Mouse (Mus musculus): ENCODE measurements around the gene Catsper1. TPM values are rescaled to one million over a fixed set of nuclear protein-coding genes. Genes with fewer than 3 reads are reported as not detected.
A peak's percentile ranks its signal among the peaks of the same experiment; 100 is the strongest.

The Catsper1 gene
- polyA plus RNA-seq, 1 experiment from 2014 or later, result not detected

DNA sequence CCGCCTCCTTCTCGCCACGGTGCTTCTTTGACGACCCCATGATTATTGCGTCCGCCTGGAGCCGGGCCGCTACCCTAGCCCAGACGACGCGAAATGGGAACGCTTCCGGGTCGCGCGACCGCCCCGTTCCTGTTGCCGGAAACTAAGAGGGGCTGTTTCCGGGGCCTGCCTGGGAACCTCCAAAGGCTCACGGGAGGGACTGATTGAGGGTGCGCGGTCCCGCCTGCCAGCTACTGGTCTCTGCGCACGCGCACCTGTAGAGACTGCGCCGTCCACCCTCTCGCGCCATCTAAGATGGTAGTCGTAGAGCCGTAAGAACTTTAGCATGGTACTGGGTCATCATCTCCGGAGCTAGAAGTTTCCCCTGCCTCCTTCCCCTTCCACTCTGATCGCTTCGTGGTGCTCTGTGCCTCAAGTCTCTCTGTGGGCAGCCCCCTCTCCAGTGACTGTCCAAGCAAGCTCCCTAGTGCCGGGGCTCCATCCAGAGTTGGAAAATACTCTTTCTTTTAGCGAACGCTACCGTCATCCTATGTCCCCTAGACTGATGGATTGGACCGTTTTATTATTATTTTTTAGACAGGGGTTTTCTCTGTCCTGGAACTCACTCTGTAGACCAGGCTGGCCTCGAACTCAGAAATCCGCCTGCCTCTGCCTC, 53.2 kb downstream of the Catsper1 start, which contains the start of gene Sart1:
Sart1 (minus strand) TSS at position 116 of the 655 bp plus-strand sequence.
- Histone ChIP-seq H3K4me1 (ENCODE audit: insufficient read depth) (peaks cover 36% of the 10 kb centered on the region), H3K4me3 (ENCODE audit: low read depth, low read length) (peak within 1 kb of the TSS; percentile 85), H3K27ac (ENCODE audit: low read depth) (peak within 1 kb of the TSS; percentile 87), H3K27me3 (ENCODE audit: insufficient read depth, low read length) (no peaks in the 10 kb centered on the region), H3K36me3 (replicated peaks; ENCODE audit: insufficient read depth, low read length) (peaks cover 21% of the 10 kb centered on the region), H3K9me3 (ENCODE audit: low read length) (no peaks in the 10 kb centered on the region), H3K4me2 (ENCODE audit: low read depth, low read length) (peak within 1 kb of the TSS; percentile 77), H3K9ac (replicated peaks) (peak within 1 kb of the TSS; percentile 90)
- WGBS (ENCODE audit: insufficient replicate concordance), result under 1% methylated on average over 43 of the region's 43 CpGs
- TF ChIP-seq CTCF (IDR thresholded peaks at IDR 0.05; ENCODE audit: low read depth), result no peak
- peak; percentile 59; the same call in 1 of the 2 replicates for TF ChIP-seq EP300 (IDR thresholded peaks at IDR 0.05; ENCODE audit: low read depth)
- peak; percentile 94 for ATAC-seq
- DNase-seq, result peak; percentile 95

DNA sequence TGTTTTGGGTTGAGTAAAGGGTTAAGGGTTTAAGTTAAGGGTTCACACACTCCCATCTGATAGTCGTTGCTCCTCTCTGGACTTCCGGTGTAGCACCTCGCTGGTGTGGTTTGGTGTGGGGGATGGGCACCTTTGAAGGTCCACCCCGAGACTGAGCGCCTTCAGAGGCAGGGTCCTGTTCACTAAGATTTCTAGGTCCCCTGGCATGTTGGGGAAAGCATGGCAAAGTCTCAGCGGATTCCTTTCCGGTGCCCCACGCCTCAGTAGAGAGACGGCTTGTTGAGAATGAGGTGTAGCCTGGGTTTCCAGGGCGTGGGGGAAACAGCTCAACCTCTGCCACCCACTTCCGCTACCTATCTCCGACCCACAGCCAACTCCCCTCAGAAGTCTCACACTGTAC, 54.1 kb downstream of the Catsper1 start:
- Histone ChIP-seq H3K27me3 (ENCODE audit: insufficient read depth, low read length) (no peaks in the 10 kb centered on the region), H3K4me3 (ENCODE audit: low read depth, low read length) (peak overlapping the region; percentile 85), H3K36me3 (replicated peaks; ENCODE audit: insufficient read depth, low read length) (peaks cover 12% of the 10 kb centered on the region), H3K4me1 (ENCODE audit: insufficient read depth) (peaks cover 36% of the 10 kb centered on the region), H3K4me2 (ENCODE audit: low read depth, low read length) (peak overlapping the region; percentile 77), H3K9ac (replicated peaks) (peak overlapping the region; percentile 90), H3K9me3 (ENCODE audit: low read length) (no peaks in the 10 kb centered on the region), H3K27ac (ENCODE audit: low read depth) (peak overlapping the region; percentile 87)
- DNase-seq, result peak; percentile 70
- peak; percentile 53 for ATAC-seq
- WGBS (ENCODE audit: insufficient replicate concordance), result 1% methylated on average over 12 of the region's 12 CpGs
- TF ChIP-seq CTCF (IDR thresholded peaks at IDR 0.05; ENCODE audit: low read depth) (no peak), EP300 (IDR thresholded peaks at IDR 0.05; ENCODE audit: low read depth) (no peak)

DNA sequence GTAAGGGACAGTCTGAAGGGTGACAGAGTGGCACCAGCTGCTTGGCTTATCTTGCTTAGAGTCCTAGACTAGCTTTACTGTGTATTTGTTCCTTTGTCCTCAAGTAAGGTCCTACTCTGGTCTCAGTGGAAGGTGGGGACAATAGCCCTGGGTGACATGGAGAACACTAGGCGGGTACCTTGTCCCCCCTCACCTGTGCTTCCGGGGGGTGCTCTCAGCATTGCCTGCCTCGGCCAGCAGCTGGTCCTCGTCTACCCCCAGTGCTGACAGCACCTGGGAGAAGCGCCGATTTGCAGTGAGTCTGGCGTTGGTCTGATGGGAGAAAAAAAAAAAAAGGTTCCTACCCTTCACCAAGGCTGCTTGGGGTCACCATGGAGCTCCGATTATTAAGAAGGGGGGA, 54.9 kb downstream of the Catsper1 start:
- H3K9me3 ChIP-seq (ENCODE audit: low read length), result no peaks in the 10 kb centered on the region
- H3K27me3 ChIP-seq (ENCODE audit: insufficient read depth, low read length), result no peaks in the 10 kb centered on the region
- H3K36me3 ChIP-seq (replicated peaks; ENCODE audit: insufficient read depth, low read length), result peaks cover 5% of the 10 kb centered on the region
- peak overlapping the region; percentile 87 for H3K27ac ChIP-seq (ENCODE audit: low read depth)
- WGBS (ENCODE audit: insufficient replicate concordance), result 63% methylated on average over 8 of the region's 8 CpGs
- H3K4me1 ChIP-seq (ENCODE audit: insufficient read depth), result peaks cover 36% of the 10 kb centered on the region
- DNase-seq (peak; percentile 12), ATAC-seq (no peak)
- TF ChIP-seq EP300 (IDR thresholded peaks at IDR 0.05; ENCODE audit: low read depth) (no peak), CTCF (IDR thresholded peaks at IDR 0.05; ENCODE audit: low read depth) (no peak)
- peak overlapping the region; percentile 77 for H3K4me2 ChIP-seq (ENCODE audit: low read depth, low read length)
- H3K9ac ChIP-seq (replicated peaks), result peak overlapping the region; percentile 90
- H3K4me3 ChIP-seq (ENCODE audit: low read depth, low read length), result peak overlapping the region; percentile 85

DNA sequence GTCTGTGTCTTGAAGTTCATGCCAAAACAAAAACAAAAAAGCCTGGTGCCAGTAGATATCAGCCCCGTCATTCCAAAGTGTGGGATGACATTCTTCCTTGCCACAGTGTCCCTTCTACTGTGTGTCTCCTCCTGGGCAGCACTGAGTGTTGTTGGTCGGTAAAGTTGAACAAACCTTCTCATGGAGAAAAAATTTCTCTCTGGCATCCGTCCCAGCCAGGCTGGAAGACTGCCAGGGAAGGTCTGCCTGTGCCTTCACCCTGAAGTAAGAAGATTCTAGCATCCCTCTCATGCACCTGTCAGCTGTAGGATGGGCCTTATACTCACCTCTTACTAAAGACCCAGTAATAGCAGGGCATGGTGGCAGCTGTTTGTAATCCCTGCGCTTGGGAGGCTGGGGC, 57.4 kb downstream of the Catsper1 start:
- DNase-seq (peak; percentile 66), ATAC-seq (no peak)
- H3K9ac ChIP-seq (replicated peaks), result no peak overlapping the region
- no peaks in the 10 kb centered on the region for H3K27me3 ChIP-seq (ENCODE audit: insufficient read depth, low read length)
- no peak for TF ChIP-seq CTCF (IDR thresholded peaks at IDR 0.05; ENCODE audit: low read depth)
- no peak for TF ChIP-seq EP300 (IDR thresholded peaks at IDR 0.05; ENCODE audit: low read depth)
- H3K27ac ChIP-seq (ENCODE audit: low read depth), result peak overlapping the region; percentile 29
- 60% methylated on average over 4 of the region's 4 CpGs for WGBS (ENCODE audit: insufficient replicate concordance)
- no peak overlapping the region for H3K4me3 ChIP-seq (ENCODE audit: low read depth, low read length)
- no peak overlapping the region for H3K4me2 ChIP-seq (ENCODE audit: low read depth, low read length)
- H3K4me1 ChIP-seq (ENCODE audit: insufficient read depth), result peaks cover 21% of the 10 kb centered on the region
- H3K9me3 ChIP-seq (ENCODE audit: low read length), result no peaks in the 10 kb centered on the region
- no peaks in the 10 kb centered on the region for H3K36me3 ChIP-seq (replicated peaks; ENCODE audit: insufficient read depth, low read length)

Other genes starting within 250 kb of the Catsper1 start
- gene Yif1a, start 247.2 kb upstream of the Catsper1 start, polyA plus RNA-seq (2015; fragmentation: Nextera tagmentation; extraction: Ambion mirVana), result 84.0 and 87.5 TPM in 2 replicates
- 0.15 and 0.18 TPM in 2 replicates for gene Cnih2, start 237.2 kb upstream of the Catsper1 start, polyA plus RNA-seq (2015; fragmentation: Nextera tagmentation; extraction: Ambion mirVana)
- 86.0 and 90.6 TPM in 2 replicates for gene Rab1b, start 228.7 kb upstream of the Catsper1 start, polyA plus RNA-seq (2015; fragmentation: Nextera tagmentation; extraction: Ambion mirVana)
- gene Klc2, start 217.2 kb upstream of the Catsper1 start, polyA plus RNA-seq (2015; fragmentation: Nextera tagmentation; extraction: Ambion mirVana), result 1.3 and 1.5 TPM in 2 replicates
- gene Pacs1, start 62.6 kb upstream of the Catsper1 start, polyA plus RNA-seq (2015; fragmentation: Nextera tagmentation; extraction: Ambion mirVana), result 2.6 and 3.3 TPM in 2 replicates
- 80.7 and 93.7 TPM in 2 replicates for gene Sf3b2, start 40.3 kb upstream of the Catsper1 start, polyA plus RNA-seq (2015; fragmentation: Nextera tagmentation; extraction: Ambion mirVana)
- not detected in 2 replicates for gene Gal3st3, start 37.4 kb upstream of the Catsper1 start, polyA plus RNA-seq (2015; fragmentation: Nextera tagmentation; extraction: Ambion mirVana)
- gene Cst6, start 13.8 kb downstream of the Catsper1 start, polyA plus RNA-seq (2015; fragmentation: Nextera tagmentation; extraction: Ambion mirVana), result not detected in 2 replicates
- gene Eif1ad, start 31.0 kb downstream of the Catsper1 start, polyA plus RNA-seq (2015; fragmentation: Nextera tagmentation; extraction: Ambion mirVana), result 19.3 and 25.0 TPM in 2 replicates
- gene Banf1, start 31.4 kb downstream of the Catsper1 start, polyA plus RNA-seq (2015; fragmentation: Nextera tagmentation; extraction: Ambion mirVana), result 158 and 164 TPM in 2 replicates
- gene Sart1, start 53.0 kb downstream of the Catsper1 start, polyA plus RNA-seq (2015; fragmentation: Nextera tagmentation; extraction: Ambion mirVana), result 20.8 and 24.0 TPM in 2 replicates
- gene Tsga10ip, start 66.8 kb downstream of the Catsper1 start, polyA plus RNA-seq (2015; fragmentation: Nextera tagmentation; extraction: Ambion mirVana), result 0.14 TPM in 1 of 2 replicates, not detected in the other
- 71.5 and 74.2 TPM in 2 replicates for gene Drap1, start 89.2 kb downstream of the Catsper1 start, polyA plus RNA-seq (2015; fragmentation: Nextera tagmentation; extraction: Ambion mirVana)
- gene AI837181, start 89.4 kb downstream of the Catsper1 start, polyA plus RNA-seq (2015; fragmentation: Nextera tagmentation; extraction: Ambion mirVana), result 15.8 and 16.1 TPM in 2 replicates
- gene Fosl1, start 111.8 kb downstream of the Catsper1 start, polyA plus RNA-seq (2015; fragmentation: Nextera tagmentation; extraction: Ambion mirVana), result not detected in 2 replicates
- gene Ccdc85b, start 122.2 kb downstream of the Catsper1 start, polyA plus RNA-seq (2015; fragmentation: Nextera tagmentation; extraction: Ambion mirVana), result 1.6 and 2.1 TPM in 2 replicates
- 35.6 and 35.7 TPM in 2 replicates for gene Fibp, start 124.9 kb downstream of the Catsper1 start, polyA plus RNA-seq (2015; fragmentation: Nextera tagmentation; extraction: Ambion mirVana)
- gene Ctsw, start 132.8 kb downstream of the Catsper1 start, polyA plus RNA-seq (2015; fragmentation: Nextera tagmentation; extraction: Ambion mirVana), result 1.4 and 1.9 TPM in 2 replicates
- 8.1 and 9.2 TPM in 2 replicates for gene Efemp2, start 138.2 kb downstream of the Catsper1 start, polyA plus RNA-seq (2015; fragmentation: Nextera tagmentation; extraction: Ambion mirVana)
- 8.6 and 11.9 TPM in 2 replicates for gene Mus81, start 152.7 kb downstream of the Catsper1 start, polyA plus RNA-seq (2015; fragmentation: Nextera tagmentation; extraction: Ambion mirVana)
- 841 and 843 TPM in 2 replicates for gene Cfl1, start 154.7 kb downstream of the Catsper1 start, polyA plus RNA-seq (2015; fragmentation: Nextera tagmentation; extraction: Ambion mirVana)
- gene 1700020D05Rik, start 168.0 kb downstream of the Catsper1 start, polyA plus RNA-seq (2015; fragmentation: Nextera tagmentation; extraction: Ambion mirVana), result not detected in 2 replicates
- 2.6 and 3.0 TPM in 2 replicates for gene Snx32, start 174.8 kb downstream of the Catsper1 start, polyA plus RNA-seq (2015; fragmentation: Nextera tagmentation; extraction: Ambion mirVana)
- gene Ovol1, start 224.9 kb downstream of the Catsper1 start, polyA plus RNA-seq (2015; fragmentation: Nextera tagmentation; extraction: Ambion mirVana), result 0.06 TPM in 1 of 2 replicates, not detected in the other
- 3.1 and 3.4 TPM in 2 replicates for gene Ap5b1, start 232.3 kb downstream of the Catsper1 start, polyA plus RNA-seq (2015; fragmentation: Nextera tagmentation; extraction: Ambion mirVana)